Mouse (Mus musculus) E14TG2a.4 (cell line): Measurements from ENCODE around the gene Adgrl3.

ENCODE experiments used
- CTCF ChIP-seq: conservative IDR thresholded peaks from 2 replicates; pipeline ENCODE4 v1.5.1; 2014; ENCODE audit warnings: low read length
- NANOG ChIP-seq: IDR thresholded peaks from 2 replicates; pipeline ENCODE4 v1.6.1; 2014; ENCODE audit warnings: borderline replicate concordance, low read length, mixed read lengths
- POU5F1 ChIP-seq: IDR thresholded peaks from 2 replicates; pipeline ENCODE4 v1.6.1; 2014; ENCODE audit warnings: low read length, borderline replicate concordance

DNA sequence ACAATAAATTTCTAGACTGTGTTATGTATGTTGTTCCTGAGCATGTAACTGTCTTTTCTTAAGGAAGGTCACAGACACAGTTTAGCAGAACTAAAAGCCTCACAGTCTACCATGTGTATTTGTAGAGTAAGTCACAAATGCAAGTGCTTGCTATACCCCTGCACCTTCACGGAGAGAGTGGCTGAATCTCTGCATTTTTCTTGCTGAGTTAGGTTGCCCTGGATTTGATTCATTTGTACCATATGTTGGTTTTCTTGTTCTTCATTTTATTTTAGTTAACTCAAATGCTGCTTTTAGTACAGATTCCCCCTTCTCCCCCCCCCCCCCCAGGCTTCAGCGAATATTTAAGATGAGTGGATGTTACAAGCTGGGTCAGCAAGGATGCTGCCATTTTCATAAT, 68.7 kb downstream of the Adgrl3 start:
- TF ChIP-seq CTCF (no peak), NANOG (no peak), POU5F1 (no peak)
